Comparison of ENCODE assay signal across 17 mouse cellular contexts in genomic region chr6:48862816-48863215, GRCm38 (mm10). TPM values are rescaled to one million over a fixed set of nuclear protein-coding genes. Genes with fewer than 3 reads are reported as not detected.
"Had no signal": no experiment of that assay in that cellular context is flagged by ENCODE, and none has a peak within 500 bp of the region (broad histone marks: within the 10 kb centered on the region; RNA-seq: fewer than 3 reads in every experiment).

No protein-coding gene starts in this region.

- DNase-seq: left cerebral cortex, postnatal 4 days; midbrain, embryonic 14.5 days; spleen, adult 18-20 months; thymus, postnatal 36 days had no signal

- H3K9ac ChIP-seq: limb, embryonic 13.5 days; liver, embryonic 12.5 days had no signal

- H3K27me3 ChIP-seq: limb, embryonic 13.5 days; liver, embryonic 12.5 days had no signal

- H3K36me3 ChIP-seq: limb, embryonic 13.5 days; liver, embryonic 12.5 days had no signal

- ATAC-seq: hindbrain, postnatal 0 days; intestine, embryonic 16.5 days; liver, embryonic 12.5 days had no signal

- H3K4me2 ChIP-seq: limb, embryonic 13.5 days; liver, embryonic 12.5 days had no signal

- H3K4me1 ChIP-seq: liver, embryonic 12.5 days had no signal

- H3K27ac ChIP-seq: hindbrain, postnatal 0 days; limb, embryonic 13.5 days; liver, embryonic 12.5 days had no signal

- H3K9me3 ChIP-seq: limb, embryonic 13.5 days; liver, embryonic 12.5 days had no signal

- H3K4me3 ChIP-seq: limb, embryonic 13.5 days; liver, embryonic 12.5 days; myocyte had no signal

RNA-seq across cellular contexts. Expression of gene Aoc1, which starts 9.9 kb away (rescaled TPM):
- total RNA-seq: layer of hippocampus, adult 8-10 months; layer of hippocampus, postnatal 14 days; left cerebral cortex, adult 18-20 months; left cerebral cortex, postnatal 10 days; left cerebral cortex, postnatal 4 days; megakaryocyte-erythroid progenitor cell, adult 5-6 weeks; neutrophil, adult 5-6 weeks had no signal
- polyA plus RNA-seq: limb, embryonic 13.5 days; liver, embryonic 12.5 days; midbrain, embryonic 14.5 days; myocyte; neural tube, embryonic 11.5 days; stomach, embryonic 14.5 days had no signal
